Mouse (Mus musculus) liver, embryonic 14.5 days (tissue): ENCODE data around the gene Zranb1. TPM values are rescaled to one million over a fixed set of nuclear protein-coding genes. Genes with fewer than 3 reads are reported as not detected.

Experiments
- ATAC-seq: fragments of 200-750 bp; cut with Nextera tagmentation; 2 replicates; pipeline ENCODE4 v1.8.0; 2017; ENCODE audit warnings: moderate number of reproducible peaks, mild to moderate bottlenecking, moderate library complexity; ENCODE audit not compliant: insufficient read depth
- DNase-seq, 3 experiments: peaks; one replicate each; pipeline ENCODE4 v3.0.0-alpha.2; 2012 to 2013; ENCODE audit warnings: low read depth in 3 of 3, low spot score in 3 of 3
- H3K27ac ChIP-seq: fragments of 300-500 bp; sonication (generic); 2 replicates; pipeline ENCODE4 v1.5.1; 2014; ENCODE audit warnings: moderate library complexity, mild to moderate bottlenecking, control low read depth, inconsistent platforms
- H3K27me3 ChIP-seq: fragments of 300-500 bp; sonication (generic); 2 replicates; pipeline ENCODE4 v1.6.1; 2014; ENCODE audit warnings: mild to moderate bottlenecking, low read length, moderate library complexity; ENCODE audit not compliant: control insufficient read depth, insufficient read depth
- H3K36me3 ChIP-seq: fragments of 300-500 bp; sonication (generic); replicated peaks from 2 replicates; pipeline ENCODE4 v1.6.1; 2014; ENCODE audit warnings: low read depth; ENCODE audit not compliant: control insufficient read depth, insufficient read depth
- H3K4me1 ChIP-seq, 2 experiments: fragments of 200-500 bp in 1 of 2; fragments of 300-500 bp in 1 of 2; sonication (generic) in 1 of 2; replicated peaks; 2 replicates each; pipeline ENCODE4 v1.6.1; 2012 to 2014; ENCODE audit warnings: antibody characterized with exemption in 1 of 2, inconsistent platforms in 1 of 2, low read length in 1 of 2; ENCODE audit not compliant: control insufficient read depth in 2 of 2, insufficient read depth in 2 of 2
- H3K4me2 ChIP-seq: fragments of 300-500 bp; sonication (generic); 2 replicates; pipeline ENCODE4 v1.6.1; 2014; ENCODE audit warnings: low read depth, mild to moderate bottlenecking, control low read depth, moderate library complexity
- H3K4me3 ChIP-seq, 2 experiments: fragments of 200-500 bp in 1 of 2; fragments of 300-500 bp in 1 of 2; sonication (generic) in 1 of 2; 2 replicates each; pipeline ENCODE4 v1.5.1; 2012 to 2014; ENCODE audit warnings: low read depth in 2 of 2, low read length in 2 of 2, mild to moderate bottlenecking in 2 of 2, control low read depth in 1 of 2, inconsistent platforms in 1 of 2, moderate library complexity in 1 of 2; ENCODE audit not compliant: insufficient read depth in 1 of 2
- H3K9ac ChIP-seq: fragments of 300-500 bp; sonication (generic); replicated peaks from 2 replicates; pipeline ENCODE4 v1.6.1; 2014; ENCODE audit warnings: mild to moderate bottlenecking, control low read depth, moderate library complexity
- H3K9me3 ChIP-seq: fragments of 300-500 bp; sonication (generic); 2 replicates; pipeline ENCODE4 v1.6.1; 2016; ENCODE audit warnings: low read length, mixed read lengths; ENCODE audit not compliant: control insufficient read depth
- CTCF ChIP-seq: IDR thresholded peaks from 2 replicates; pipeline ENCODE4 v1.5.1; 2016; ENCODE audit warnings: antibody characterized with exemption, low read depth, control low read depth
- EP300 ChIP-seq: IDR thresholded peaks from 2 replicates; pipeline ENCODE4 v1.6.1; 2016; ENCODE audit warnings: antibody characterized with exemption, low read depth
- WGBS: fragments of 180-500 bp; shearing (Covaris S2); extraction: QIAGEN DNeasy Blood & Tissue Kit; methylation state at CpG from one replicate; pipeline ENCODE4 v1.1.7; 2014; ENCODE audit not compliant: insufficient replicate concordance; 5-methylcytosine and 5-hydroxymethylcytosine counted together
- polyA plus RNA-seq, 2 experiments: library from polyadenylated mRNA; depleted of rRNA in 1 of 2; stranded (reverse) in 1 of 2; unstranded in 1 of 2; fragments of >200 nt; fragmentation: Nextera tagmentation in 1 of 2; extraction: Ambion mirVana in 1 of 2; gene quantifications; 2 replicates each; pipeline versions ENCODE4 v1.2.1 to v1.2.3; 2012 to 2014

Zranb1 gene
- polyA plus RNA-seq, 2 experiments, result 6.0 to 7.6 TPM

DNA sequence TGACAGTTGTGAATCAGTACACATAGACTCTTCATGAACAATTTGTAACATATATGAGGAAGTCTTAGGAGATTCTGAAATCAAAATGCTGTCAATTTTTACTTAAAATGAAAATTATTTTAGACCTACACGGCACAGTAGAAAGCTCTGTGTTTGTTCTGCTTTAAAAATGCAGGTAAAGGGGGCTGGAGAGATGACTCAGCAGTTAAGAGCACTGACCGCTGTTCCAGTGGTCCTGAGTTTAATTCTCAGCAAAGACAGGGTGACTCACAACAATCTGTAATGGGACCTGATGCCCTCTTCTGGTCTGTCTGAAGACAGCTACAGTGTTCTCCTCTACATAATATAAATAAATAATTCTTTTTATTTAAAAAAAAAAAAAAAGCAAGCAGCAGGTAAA is 34.8 kb downstream of the Zranb1 start:
- no peak for DNase-seq
- Histone ChIP-seq H3K9me3 (no peaks in the 10 kb centered on the region), H3K27ac (no peak overlapping the region), H3K4me1 (peaks cover 0 to 2% of the 10 kb centered on the region in 2 experiments; a peak in 2 of 4 replicates), H3K4me2 (no peak overlapping the region), H3K4me3 (no peak overlapping the region), H3K27me3 (no peaks in the 10 kb centered on the region), H3K36me3 (peaks cover 5% of the 10 kb centered on the region; the same call in 1 of the 2 replicates), H3K9ac (no peak overlapping the region)
- WGBS, result 75% methylated on average over 2 of the region's 2 CpGs
- no peak for TF ChIP-seq EP300
- TF ChIP-seq CTCF, result no peak
- no peak for ATAC-seq

DNA sequence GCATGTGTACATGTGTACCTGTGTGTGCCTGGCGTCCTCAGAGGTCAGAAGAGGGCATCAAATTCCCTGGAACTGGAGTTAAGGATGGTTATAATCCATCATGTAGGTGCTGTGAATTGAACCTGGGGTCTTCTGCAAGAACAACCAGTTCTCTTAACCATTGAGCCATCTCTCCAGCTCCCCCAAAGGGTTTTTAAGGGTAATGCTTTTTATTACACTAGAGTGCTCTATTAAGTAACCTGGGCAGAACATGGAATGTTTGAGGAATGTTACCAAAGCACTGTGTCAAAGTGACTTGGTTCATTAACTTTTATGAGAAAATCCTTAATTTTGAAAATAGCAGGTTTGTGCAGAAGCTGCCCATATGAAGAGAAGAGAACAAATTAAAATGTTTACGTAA is 41.1 kb downstream of the Zranb1 start:
- WGBS, result 75% methylated on average over 2 of the region's 2 CpGs
- no peak for ATAC-seq
- no peak overlapping the region for H3K4me2 ChIP-seq
- H3K9ac ChIP-seq, result no peak overlapping the region
- no peak for DNase-seq
- no peaks in the 10 kb centered on the region for H3K9me3 ChIP-seq
- TF ChIP-seq EP300, result no peak
- no peak for TF ChIP-seq CTCF
- no peak overlapping the region for H3K27ac ChIP-seq
- H3K36me3 ChIP-seq, result peaks cover 3% of the 10 kb centered on the region; the same call in 1 of the 2 replicates
- no peak overlapping the region for H3K4me3 ChIP-seq
- H3K27me3 ChIP-seq, result no peaks in the 10 kb centered on the region
- H3K4me1 ChIP-seq, result no peaks in the 10 kb centered on the region

DNA sequence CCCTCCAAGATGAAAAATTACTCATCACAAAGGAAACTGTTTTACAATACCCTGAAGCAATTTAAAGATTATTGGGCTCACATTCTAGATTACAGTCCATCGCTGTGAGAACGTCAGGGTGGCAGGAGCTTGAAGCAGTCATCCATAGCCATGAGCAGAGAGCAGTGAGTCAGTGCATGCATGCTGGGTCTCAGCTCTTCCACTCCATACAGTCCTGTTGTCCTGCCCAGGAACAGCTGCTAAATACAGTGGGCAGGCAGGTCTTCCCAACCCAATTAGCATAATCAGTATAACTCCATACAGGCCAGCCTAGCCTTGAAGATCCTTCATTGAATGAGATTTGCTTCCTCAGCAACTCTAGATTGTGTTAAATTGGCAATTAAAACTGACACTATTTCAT is 45.1 kb downstream of the Zranb1 start:
- Histone ChIP-seq H3K36me3 (peaks cover 8% of the 10 kb centered on the region), H3K4me1 (no peaks in the 10 kb centered on the region), H3K9ac (no peak overlapping the region), H3K27me3 (no peaks in the 10 kb centered on the region), H3K4me2 (no peak overlapping the region), H3K27ac (no peak overlapping the region), H3K4me3 (no peak overlapping the region), H3K9me3 (no peaks in the 10 kb centered on the region)
- WGBS, result 90% methylated on average over 2 of the region's 2 CpGs
- TF ChIP-seq CTCF (no peak), EP300 (no peak)
- no peak for ATAC-seq
- DNase-seq, result no peak

DNA sequence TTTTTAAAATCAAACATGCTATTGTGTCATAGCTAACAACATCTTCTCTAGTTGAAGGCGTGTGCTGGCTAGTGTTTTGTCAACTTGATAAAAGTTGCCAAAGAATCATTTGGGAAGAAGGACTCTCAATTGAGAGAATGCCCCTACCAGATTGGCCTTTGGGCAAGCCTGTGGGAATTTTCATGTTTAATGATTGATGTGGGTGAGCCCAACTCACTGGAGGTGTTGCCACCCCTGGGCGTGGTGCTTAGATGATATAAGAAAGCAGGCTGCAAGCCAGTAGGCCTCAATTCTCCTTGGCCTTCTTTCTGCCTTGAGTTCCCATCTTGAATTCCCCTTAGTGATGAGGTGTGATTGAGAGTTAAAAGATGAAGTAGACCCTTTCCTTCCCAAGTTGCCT is 47.0 kb downstream of the Zranb1 start:
- H3K4me3 ChIP-seq, result no peak overlapping the region
- ATAC-seq (no peak), DNase-seq (no peak)
- TF ChIP-seq CTCF, result no peak
- 85% methylated on average over 2 of the region's 2 CpGs for WGBS
- no peak overlapping the region for H3K4me2 ChIP-seq
- no peak overlapping the region for H3K9ac ChIP-seq
- H3K27ac ChIP-seq, result no peak overlapping the region
- H3K36me3 ChIP-seq, result peaks cover 16% of the 10 kb centered on the region
- H3K27me3 ChIP-seq, result no peaks in the 10 kb centered on the region
- H3K9me3 ChIP-seq, result no peaks in the 10 kb centered on the region
- no peaks in the 10 kb centered on the region for H3K4me1 ChIP-seq

DNA sequence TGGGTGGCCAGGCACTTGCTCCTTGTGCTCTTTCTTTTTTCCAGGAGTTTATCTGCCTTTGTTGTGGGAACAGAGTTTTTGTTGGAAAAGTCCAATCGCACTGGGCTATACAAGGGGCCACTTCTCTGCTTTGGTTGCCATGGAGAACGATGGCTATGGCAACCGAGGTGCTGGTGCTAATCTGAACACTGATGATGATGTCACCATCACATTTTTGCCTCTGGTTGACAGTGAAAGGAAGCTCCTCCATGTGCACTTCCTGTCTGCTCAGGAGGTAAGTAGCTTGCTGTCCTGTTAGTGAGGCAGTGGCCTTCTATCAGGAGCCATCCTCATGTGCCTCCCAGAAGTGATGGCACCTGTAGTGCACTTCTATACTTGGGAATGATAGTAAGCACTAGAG is 51.7 kb downstream of the Zranb1 start:
- Histone ChIP-seq H3K9me3 (no peaks in the 10 kb centered on the region), H3K36me3 (peaks cover 21% of the 10 kb centered on the region), H3K27ac (no peak overlapping the region), H3K27me3 (no peaks in the 10 kb centered on the region), H3K4me3 (no peak overlapping the region), H3K4me2 (no peak overlapping the region), H3K4me1 (no peaks in the 10 kb centered on the region), H3K9ac (no peak overlapping the region)
- no peak for TF ChIP-seq EP300
- no peak for TF ChIP-seq CTCF
- ATAC-seq, result no peak
- DNase-seq, result no peak
- 71% methylated on average over 3 of the region's 3 CpGs for WGBS
